In the genomic region with DNA sequence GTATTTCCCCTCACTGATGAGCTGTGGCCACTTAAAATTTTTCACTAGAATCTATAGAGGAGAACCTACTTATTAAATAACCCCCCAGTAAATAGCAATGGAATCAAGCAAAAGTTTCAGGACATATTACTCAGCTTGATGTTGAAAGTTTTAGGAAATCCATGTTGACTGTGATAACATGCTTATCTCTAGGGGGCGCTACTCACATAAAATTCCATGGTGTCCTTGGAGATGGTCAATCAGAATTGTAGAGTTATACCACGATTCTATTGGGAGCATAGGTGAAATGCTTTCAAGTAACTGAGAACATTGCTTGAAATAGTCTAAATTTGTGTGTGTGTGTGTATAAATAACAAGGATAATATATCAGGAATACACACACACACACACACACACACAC, we compare ENCODE assay signal across 20 mouse cellular contexts. TPM values are rescaled to one million over a fixed set of nuclear protein-coding genes. Genes with fewer than 3 reads are reported as not detected.
DNase-seq lines count a peak whose midpoint lies in the region; ATAC-seq and TF ChIP-seq lines count a peak whose summit lies in the region.
"Had no signal": no experiment of that assay in that cellular context is flagged by ENCODE, and none has a peak within 500 bp of the region (broad histone marks: within the 10 kb centered on the region; RNA-seq: fewer than 3 reads in every experiment).

No protein-coding gene starts in this region.

- H3K36me3 ChIP-seq in liver, adult 2 months (ENCODE audit: control insufficient read depth, insufficient read depth, low read length), result no peaks in the 10 kb centered on the region
- H3K36me3 ChIP-seq: heart, embryonic 13.5 days; limb, embryonic 12.5 days; neural tube, embryonic 15.5 days; stomach, embryonic 15.5 days had no signal

- peak; percentile 62 for ATAC-seq in megakaryocyte, adult 5-6 weeks (ENCODE audit: poor library complexity, severe bottlenecking)
- no peak for ATAC-seq in erythroid progenitor cell, adult 5-6 weeks (replicated peaks; ENCODE audit: low FRiP score, poor library complexity, severe bottlenecking)
- ATAC-seq: forebrain, embryonic 14.5 days had no signal

- H3K4me1 ChIP-seq in liver, adult 2 months (ENCODE audit: control insufficient read depth, insufficient read depth, low read length), result no peaks in the 10 kb centered on the region
- H3K4me1 ChIP-seq: heart, embryonic 13.5 days; limb, embryonic 12.5 days; neural tube, embryonic 15.5 days; stomach, embryonic 15.5 days had no signal

- DNase-seq in embryo, embryonic 10 days (ENCODE audit: low spot score), result peak; percentile 9
- DNase-seq in embryo, embryonic 11 days, result no peak
- peak; percentile 10 for DNase-seq in liver, adult 2 months (ENCODE audit: extremely low read depth, low read depth, low spot score)
- DNase-seq in liver (no peak), ES-CJ7 (ENCODE audit: low read depth, low spot score) (peak; percentile 35)
- DNase-seq in Muller cell, postnatal 12 days (ENCODE audit: inconsistent ontology term), result no peak
- DNase-seq: cerebellum, adult 8-10 months; gastrocnemius, postnatal 10 days; lung, postnatal 4 days; thymus, postnatal 36 days had no signal

- H3K27ac ChIP-seq in liver, adult 2 months (replicated peaks; ENCODE audit: insufficient read depth, low read depth, low read length), result no peak overlapping the region
- H3K27ac ChIP-seq: heart, embryonic 13.5 days; hindbrain, embryonic 14.5 days; limb, embryonic 12.5 days; neural tube, embryonic 15.5 days; stomach, embryonic 15.5 days had no signal

- H3K4me3 ChIP-seq in liver, adult 2 months (ENCODE audit: insufficient read depth, low read depth, low read length), result no peak overlapping the region
- H3K4me3 ChIP-seq: heart, embryonic 13.5 days; limb, embryonic 12.5 days; neural tube, embryonic 15.5 days; stomach, embryonic 15.5 days had no signal

- H3K79me2 ChIP-seq in liver, adult 2 months (ENCODE audit: control insufficient read depth, insufficient read depth, low read length), result no peaks in the 10 kb centered on the region

- H3K9ac ChIP-seq in liver, adult 2 months (ENCODE audit: low read depth, low read length), result no peak overlapping the region
- H3K9ac ChIP-seq: heart, embryonic 13.5 days; hindbrain, embryonic 14.5 days; limb, embryonic 12.5 days; neural tube, embryonic 15.5 days; stomach, embryonic 15.5 days had no signal

- WGBS in liver, adult 2 months, result 31% methylated on average over 2 of the region's 2 CpGs

- no peak for TF ChIP-seq POLR2A in liver, adult 2 months (IDR thresholded peaks at IDR 0.05; ENCODE audit: extremely low read depth, insufficient read depth, low read length)

- peaks cover 3% of the 10 kb centered on the region; the same call in 1 of the 2 replicates for H3K27me3 ChIP-seq in liver, adult 2 months (ENCODE audit: control insufficient read depth, insufficient read depth, low read length)
- H3K27me3 ChIP-seq: heart, embryonic 13.5 days; limb, embryonic 12.5 days; neural tube, embryonic 15.5 days; stomach, embryonic 15.5 days had no signal

- TF ChIP-seq CTCF in liver, adult 2 months (IDR thresholded peaks at IDR 0.05; ENCODE audit: low read depth, low read length), result no peak

RNA-seq across cellular contexts. Expression of a gene that starts 6.8 kb away (rescaled TPM):
- total RNA-seq in liver, adult 2 months (2014; rRNA removed), result 0.07 TPM in 1 of 2 replicates, not detected in the other
- polyA plus RNA-seq in liver, adult 2 months (2012; rRNA removed), result 0.05 TPM in 1 of 2 replicates, not detected in the other
- 0.07 and 0.18 TPM in 2 replicates for total RNA-seq in megakaryocyte, adult 5-6 weeks (2015)
- 0.20 TPM in 1 of 2 replicates, not detected in the other for total RNA-seq in megakaryocyte, adult 5-6 weeks (2017)
- total RNA-seq in erythroid progenitor cell, adult 5-6 weeks (2015; ENCODE audit: low replicate concordance), result 0.84 TPM in 1 of 2 replicates, not detected in the other
- not detected in 2 replicates for total RNA-seq in erythroid progenitor cell, adult 5-6 weeks (2017; ENCODE audit: low replicate concordance)
- total RNA-seq: gastrocnemius, postnatal 10 days; layer of hippocampus, postnatal 10 days had no signal
- polyA plus RNA-seq: forebrain, embryonic 14.5 days; hindbrain, embryonic 14.5 days; kidney, embryonic 14.5 days; neural tube, embryonic 15.5 days; stomach, embryonic 15.5 days had no signal

RNA-seq across cellular contexts. Expression of a gene that starts 7.0 kb away (rescaled TPM):
- 1.0 and 1.1 TPM in 2 replicates for total RNA-seq in liver, adult 2 months (2014; rRNA removed)
- 0.36 and 0.78 TPM in 2 replicates for polyA plus RNA-seq in liver, adult 2 months (2012; rRNA removed)
- 838 and 904 TPM in 2 replicates for total RNA-seq in megakaryocyte, adult 5-6 weeks (2015)
- total RNA-seq in megakaryocyte, adult 5-6 weeks (2017), result 641 and 646 TPM in 2 replicates
- total RNA-seq in erythroid progenitor cell, adult 5-6 weeks (2015; ENCODE audit: low replicate concordance), result 52.0 and 64.5 TPM in 2 replicates
- 15.9 and 30.2 TPM in 2 replicates for total RNA-seq in erythroid progenitor cell, adult 5-6 weeks (2017; ENCODE audit: low replicate concordance)
- polyA plus RNA-seq: hindbrain, embryonic 14.5 days; limb, embryonic 12.5 days had no signal

Comparison
In these comparisons a context has a peak if more than half of its experiments do, and no peak if none do; other contexts are left out.
1. DNase-seq: peak in embryo, embryonic 10 days (single experiment), liver, adult 2 months (single experiment) and ES-CJ7 (single experiment); none in embryo, embryonic 11 days (single experiment), liver (single experiment) and Muller cell, postnatal 12 days (single experiment).
2. RNA of a gene that starts 7.0 kb away (total RNA-seq): 641 to 904 TPM in megakaryocyte, adult 5-6 weeks; 15.9 to 64.5 TPM in erythroid progenitor cell, adult 5-6 weeks and 1.0 to 1.1 TPM in liver, adult 2 months; every median in the first group is over 4 times any median in the second.